Mouse (Mus musculus) naive thymus-derived CD4-positive, alpha-beta T cell, adult 2 months (primary cell): ENCODE measurements around the gene Klhl24.
A peak's percentile ranks its signal among the peaks of the same experiment; 100 is the strongest.

Source experiments
- DNase-seq: peaks from one replicate; pipeline ENCODE4 v3.0.0-alpha.2; 2011; ENCODE audit warnings: low read depth

Klhl24 gene

DNA sequence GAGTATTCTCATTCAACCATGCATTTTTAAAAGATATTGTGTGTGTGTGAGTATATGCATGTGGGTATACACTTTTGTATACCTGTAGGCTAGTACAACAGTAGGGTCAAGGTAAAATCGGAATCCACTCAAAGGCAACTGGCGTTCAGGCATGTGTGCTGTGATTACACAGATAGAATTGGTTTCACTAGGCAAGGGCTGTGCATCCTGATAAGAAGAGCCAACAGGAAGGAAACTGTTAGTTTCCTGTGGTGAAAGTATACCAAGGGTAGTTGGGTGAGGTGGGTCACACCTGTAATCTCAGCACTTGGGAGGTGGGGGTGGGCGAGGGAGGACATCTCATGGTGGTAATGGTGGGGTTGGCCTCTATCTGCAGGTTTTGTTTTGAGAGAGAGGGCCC lies 47.2 kb downstream of the Klhl24 start:
- no peak for DNase-seq

DNA sequence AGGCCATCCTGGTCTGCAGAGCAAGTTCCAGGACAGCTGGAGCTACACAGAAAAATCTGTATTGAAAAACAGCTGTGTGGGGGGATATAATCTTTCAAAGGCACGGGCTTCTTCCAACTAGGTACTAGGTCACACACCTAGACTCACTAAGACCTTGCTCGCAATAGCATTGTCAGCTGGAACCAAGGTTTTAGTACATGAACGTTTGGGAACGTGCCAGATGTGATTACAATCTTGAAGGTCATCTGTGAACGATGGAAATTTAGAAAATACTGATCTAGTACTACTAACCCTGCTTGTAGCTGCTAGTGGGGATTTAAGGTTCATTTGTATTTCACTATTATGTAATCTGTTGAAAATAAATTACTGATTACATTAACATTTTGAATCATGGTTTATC lies 54.6 kb downstream of the Klhl24 start:
- no peak for DNase-seq

DNA sequence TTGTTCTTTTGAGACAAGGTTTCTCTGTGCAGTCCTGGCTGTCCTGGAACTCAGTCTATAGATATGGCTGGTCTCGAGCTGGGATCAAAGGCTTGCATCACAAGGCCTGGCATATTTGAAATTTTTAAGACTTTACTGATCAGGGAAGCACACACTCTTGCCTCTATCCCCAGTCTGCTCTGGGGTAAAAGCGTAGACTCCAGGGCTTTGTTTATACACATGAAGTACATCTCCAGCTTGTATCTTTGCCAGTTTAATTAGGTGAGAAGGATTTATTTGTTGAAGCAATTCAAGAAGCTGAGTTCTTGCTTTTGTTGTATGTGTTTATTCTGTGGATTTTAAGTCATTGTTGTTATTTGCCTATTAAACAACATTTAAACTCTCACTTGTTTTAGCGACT lies 56.4 kb downstream of the Klhl24 start:
- no peak for DNase-seq

DNA sequence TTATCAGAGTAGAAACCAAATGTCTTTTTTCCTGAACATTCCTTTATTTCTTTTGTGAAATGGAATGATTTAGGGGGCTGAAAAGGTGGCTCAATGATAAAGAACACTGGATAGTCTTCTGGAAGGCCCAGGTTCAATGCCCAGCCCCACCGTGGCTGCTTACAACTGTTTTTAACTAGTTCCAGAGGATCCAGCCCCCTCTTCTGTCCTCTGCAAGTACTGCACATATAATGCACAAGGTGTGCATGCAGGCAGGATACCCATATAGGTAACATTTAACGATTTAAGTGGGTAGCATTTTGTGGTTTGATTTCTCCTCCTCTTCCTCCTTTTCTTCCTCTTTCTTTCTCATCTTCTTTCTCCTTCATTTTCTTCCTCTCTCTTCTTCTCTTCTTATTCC lies 62.8 kb downstream of the Klhl24 start:
- peak; percentile 32 for DNase-seq

DNA sequence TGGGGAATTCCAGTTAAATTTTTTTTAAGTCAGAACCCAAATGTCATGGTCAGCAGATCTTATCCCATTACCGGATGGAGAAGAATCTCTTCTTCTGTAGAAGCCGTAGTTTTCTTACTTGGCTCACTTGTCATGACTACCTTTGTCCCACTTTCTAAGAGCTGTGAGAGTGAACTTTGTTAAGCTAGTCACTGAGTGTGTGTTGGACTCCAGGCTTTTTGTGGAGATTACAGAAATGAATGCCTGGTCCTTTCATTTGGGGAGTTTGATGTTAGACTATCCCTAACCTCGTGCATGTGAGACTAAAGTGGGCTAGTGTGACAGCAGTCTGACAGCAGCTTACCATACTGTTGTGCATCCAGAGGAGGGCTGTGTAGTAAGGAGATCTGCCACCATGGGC lies 71.7 kb downstream of the Klhl24 start:
- no peak for DNase-seq

DNA sequence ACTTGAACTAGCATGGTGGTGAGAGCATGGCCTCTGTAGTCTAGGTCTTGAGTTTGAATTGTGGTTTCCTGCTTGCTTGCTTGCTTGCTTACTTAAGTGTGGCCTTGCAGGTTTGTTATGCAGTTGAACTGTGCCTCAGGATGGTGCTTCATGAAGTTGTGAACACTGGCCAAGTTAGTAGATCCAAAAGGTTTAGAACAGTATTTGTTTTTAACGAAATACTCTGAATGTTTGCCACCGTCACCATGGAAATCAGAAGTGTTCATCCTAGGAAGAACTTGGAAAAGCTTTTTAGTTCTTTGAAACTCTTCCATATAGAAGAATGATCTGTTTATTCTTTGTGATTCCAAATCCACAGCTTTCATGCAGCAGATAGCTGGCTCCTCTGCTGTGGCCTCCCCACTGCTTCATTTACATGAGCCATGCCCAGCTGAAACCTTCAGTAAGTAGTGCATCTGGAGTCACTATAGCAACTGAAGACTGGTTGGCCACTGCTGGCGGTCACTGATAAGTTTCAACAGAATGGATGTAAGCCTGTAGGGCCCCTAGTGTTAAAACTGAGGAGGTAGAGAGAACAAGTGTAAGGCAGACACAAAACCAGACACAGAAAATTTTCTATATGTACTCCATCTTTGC lies 72.2 kb downstream of the Klhl24 start:
- DNase-seq = no peak
